Mouse (Mus musculus) 3134 (cell line): ENCODE results near the gene Hoxb8.

ENCODE experiments used
- DNase-seq: peaks from one replicate; pipeline ENCODE4 v3.0.0-alpha.2; 2011; ENCODE audit warnings: low spot score; ENCODE audit not compliant: insufficient read length; ENCODE audit errors: extremely low read depth

Hoxb8 gene

GRCm38 (mm10) chr11:96267021-96267920 lies 14.4 kb upstream of the Hoxb8 start:
- no peak for DNase-seq

- no peak for DNase-seq
These were observed 13.5 kb upstream of the Hoxb8 start for GRCm38 (mm10) chr11:96268031-96268745.

- DNase-seq: peak; percentile 83
These were observed 11.8 kb upstream of the Hoxb8 start for GRCm38 (mm10) chr11:96269869-96270268.

DNA sequence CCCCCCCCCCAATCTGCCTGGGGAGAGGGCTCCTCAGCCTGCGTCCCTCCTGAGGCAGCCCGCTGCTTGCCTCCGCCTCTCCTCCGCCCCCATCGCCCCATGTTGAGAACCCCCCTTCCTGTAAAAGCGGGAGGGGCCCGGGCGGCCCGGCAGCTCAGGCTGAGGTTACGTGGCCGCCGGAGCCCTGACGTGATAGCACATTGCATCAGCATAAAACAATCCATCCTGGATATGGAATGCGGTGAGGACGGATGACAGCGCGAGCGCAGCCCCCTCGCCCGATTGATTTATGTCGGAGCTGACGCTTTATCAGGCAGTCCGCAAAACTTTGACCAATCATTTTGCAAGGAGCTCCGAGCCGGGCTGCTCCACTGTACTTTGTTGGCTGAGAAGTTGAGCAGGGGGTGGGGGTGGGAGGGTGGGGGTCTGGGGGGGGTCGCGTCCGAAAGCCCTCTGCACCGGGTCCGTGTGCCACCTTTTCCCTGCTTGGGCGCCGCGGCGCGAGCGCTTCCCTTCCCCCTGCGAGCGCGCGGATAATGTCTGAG lies 10.6 kb upstream of the Hoxb8 start, which contains the start of gene Hoxb9:
Gene Hoxb9, plus strand, starts transcription at position 462 of the 545 bp plus-strand sequence.
- peak; percentile 88 for DNase-seq

DNA sequence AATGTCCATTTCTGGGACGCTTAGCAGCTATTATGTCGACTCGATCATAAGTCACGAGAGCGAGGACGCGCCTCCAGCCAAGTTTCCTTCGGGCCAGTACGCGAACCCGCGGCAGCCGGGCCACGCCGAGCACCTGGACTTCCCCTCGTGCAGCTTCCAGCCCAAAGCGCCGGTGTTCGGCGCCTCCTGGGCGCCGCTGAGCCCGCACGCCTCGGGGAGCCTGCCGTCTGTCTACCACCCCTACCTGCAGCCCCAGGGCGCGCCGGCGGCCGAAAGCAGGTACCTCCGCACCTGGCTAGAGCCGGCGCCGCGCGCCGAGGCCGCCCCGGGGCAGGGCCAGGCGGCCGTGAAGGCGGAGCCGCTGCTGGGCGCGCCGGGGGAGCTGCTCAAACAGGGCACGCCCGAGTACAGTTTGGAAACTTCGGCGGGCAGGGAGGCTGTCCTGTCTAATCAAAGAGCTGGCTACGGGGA lies 10.1 kb upstream of the Hoxb8 start:
- DNase-seq: peak; percentile 81

- DNase-seq: peak; percentile 79
These were observed 9.4 kb upstream of the Hoxb8 start for GRCm38 (mm10) chr11:96272024-96272921.

GRCm38 (mm10) chr11:96274428-96274827 lies 7.3 kb upstream of the Hoxb8 start:
- no peak for DNase-seq

GRCm38 (mm10) chr11:96275896-96276295 lies 5.8 kb upstream of the Hoxb8 start:
- DNase-seq: no peak

GRCm38 (mm10) chr11:96277151-96278044 lies 4.3 kb upstream of the Hoxb8 start:
- peak; percentile 51 for DNase-seq

DNA sequence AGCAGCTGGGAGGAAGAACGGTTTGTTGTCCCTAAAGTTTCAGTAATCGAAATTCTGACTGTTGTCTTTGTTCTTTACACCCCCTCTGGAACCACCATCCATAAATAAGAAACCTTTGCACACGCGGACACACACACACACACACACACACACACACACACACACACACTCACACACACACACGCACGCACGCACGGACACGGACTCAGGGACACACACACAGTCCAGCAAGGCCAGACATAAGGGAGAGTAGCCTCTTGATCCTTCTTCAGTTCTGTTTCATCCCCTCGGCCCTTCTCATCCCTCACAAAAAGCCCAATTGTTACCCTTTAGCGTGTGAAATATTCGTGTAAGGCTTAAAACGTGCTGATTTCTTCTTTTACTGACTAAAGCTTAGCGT lies 3.4 kb upstream of the Hoxb8 start:
- no peak for DNase-seq

GRCm38 (mm10) chr11:96278773-96279172 lies 2.9 kb upstream of the Hoxb8 start:
- peak; percentile 58 for DNase-seq

DNA sequence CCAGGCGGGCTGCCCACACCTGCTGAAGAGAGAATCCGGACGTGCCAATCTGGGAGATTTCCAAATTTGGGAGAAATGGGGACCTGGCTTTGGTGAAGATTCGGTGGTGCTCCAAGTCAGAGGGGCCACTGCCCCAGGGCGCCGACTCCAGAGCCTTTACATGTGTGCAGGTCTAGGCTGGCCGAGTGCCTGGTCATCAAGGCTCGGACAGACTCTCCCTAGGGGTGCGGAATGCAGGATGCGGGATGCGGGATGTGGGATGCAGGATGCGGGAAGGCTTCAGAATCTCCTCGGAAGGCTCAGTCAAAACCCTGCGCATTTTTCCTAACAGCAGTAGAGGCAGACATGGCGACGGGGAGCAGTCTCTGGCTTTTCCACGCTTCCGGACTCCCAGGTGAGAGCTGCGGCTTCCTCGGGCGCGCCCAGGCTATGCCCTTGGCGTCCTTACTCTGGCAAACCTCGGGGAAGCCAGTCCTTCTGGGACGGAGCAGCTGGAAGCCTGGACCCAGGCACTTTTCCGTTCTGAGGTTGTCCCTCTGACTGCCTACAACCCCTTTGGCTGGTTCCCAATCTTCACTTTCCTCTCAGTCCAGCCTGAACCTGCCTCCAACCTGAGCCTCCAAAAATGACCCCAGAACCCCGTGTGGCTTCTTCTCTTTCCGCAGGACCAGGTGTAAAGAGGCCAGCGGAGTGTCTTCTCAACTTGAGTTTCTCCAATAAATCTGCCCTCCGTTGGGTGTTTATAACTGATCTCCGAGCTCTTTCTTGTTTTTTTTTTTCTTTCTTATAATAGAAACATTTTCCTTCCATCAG lies 2.1 kb upstream of the Hoxb8 start:
- DNase-seq: no peak

DNA sequence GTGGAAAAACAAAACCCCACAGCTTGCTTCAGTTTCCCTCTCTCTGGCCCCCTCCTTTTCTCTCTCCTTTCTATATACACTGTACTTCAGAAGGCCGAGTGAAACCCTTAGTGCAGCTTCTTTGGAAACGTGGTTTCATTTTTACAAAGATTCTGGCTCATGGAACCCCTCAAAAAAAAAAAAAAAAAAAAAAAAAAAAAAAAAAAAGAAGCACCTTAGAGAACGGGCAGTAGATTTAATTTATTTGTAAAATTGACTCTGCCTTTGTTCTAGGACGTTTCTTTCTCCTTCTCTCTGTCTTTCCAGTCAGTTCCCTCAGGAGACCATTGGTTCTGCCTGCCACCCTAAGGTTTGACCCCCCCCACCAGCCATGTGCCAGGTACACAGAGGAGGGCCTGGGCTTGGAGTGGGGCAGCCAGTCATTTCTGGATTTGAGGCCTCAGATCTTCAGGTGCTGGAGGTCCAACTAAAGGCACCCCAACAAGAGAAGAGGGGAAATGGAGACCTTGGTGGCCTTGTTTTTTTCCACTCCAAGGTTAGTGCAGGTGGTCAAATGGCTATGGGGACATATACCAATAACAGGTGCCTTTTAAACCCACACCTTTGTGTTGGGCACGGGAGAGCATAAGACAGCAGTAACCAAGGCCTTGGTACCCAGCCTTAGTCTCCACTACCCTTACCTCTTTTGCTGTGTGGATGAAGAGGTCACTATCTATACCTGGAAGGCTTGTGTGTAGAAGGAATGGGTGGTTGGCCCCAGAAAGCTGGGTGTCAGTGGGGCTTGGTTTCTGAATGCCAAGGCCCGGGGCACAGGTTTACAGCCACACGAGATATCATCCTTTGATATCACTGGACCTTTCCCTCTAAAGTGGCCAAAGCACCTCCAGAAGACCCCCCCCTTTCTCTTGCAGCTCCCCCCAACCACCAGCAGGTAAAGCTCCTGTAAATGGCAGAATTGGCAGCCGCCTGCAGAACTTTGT lies 1.0 kb upstream of the Hoxb8 start:
- DNase-seq: no peak

DNA sequence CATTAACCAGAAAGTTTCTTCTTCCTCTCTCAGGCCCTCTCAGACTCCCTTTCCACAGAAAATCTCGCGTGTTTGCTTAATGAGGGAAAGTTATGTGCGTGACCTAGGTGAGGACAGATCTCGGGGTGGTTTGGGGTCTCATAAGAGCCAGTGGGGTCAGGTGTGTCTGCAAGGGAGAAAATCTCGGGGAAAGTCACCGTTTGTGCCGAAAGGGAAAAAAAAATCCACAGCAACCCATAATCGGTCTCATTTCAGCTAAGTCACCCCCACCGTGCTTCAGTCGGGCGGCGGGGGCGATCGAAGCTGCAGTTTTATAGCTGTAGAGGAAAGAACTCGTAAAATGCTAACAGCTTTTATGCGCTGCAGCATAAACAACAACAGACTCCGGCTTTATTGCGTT lies 309 bp upstream of the Hoxb8 start:
- DNase-seq: no peak

GRCm38 (mm10) chr11:96282795-96283430 lies 1.2 kb downstream of the Hoxb8 start:
- DNase-seq: no peak

DNA sequence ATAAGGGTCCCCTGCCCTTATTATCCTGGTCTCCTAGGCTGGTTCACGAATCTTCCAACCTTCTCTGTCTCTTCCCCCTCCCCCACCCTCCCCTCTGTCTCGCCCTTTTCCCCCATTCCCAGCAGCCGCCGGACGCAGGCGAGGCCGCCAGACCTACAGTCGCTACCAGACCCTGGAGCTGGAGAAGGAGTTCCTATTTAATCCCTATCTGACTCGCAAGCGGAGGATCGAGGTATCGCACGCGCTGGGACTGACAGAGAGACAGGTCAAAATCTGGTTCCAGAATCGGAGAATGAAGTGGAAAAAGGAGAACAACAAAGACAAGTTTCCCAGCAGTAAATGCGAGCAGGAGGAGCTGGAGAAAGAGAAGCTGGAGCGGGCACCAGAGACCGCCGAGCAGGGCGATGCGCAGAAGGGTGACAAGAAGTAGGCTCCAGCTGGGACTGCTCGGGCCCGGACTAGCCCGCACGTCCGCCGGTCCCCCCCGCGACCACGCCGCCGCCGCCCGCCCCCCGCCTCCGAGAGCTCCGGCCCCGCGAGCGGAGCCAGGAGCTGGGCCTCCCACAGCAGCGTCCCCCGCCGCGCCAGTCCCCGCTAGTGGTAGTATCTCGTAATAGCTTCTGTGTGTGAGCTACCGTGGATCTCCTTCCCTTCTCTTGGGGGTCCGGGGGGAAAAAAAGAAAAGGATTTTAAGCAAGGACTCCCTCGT lies 2.5 kb downstream of the Hoxb8 start:
- peak; percentile 54 for DNase-seq
